Mouse (Mus musculus) frontal cortex, adult (tissue): ENCODE measurements around the gene Hmg20a.

Experiments used
- ATAC-seq: cut with Nextera tagmentation; 2 replicates; pipeline ENCODE4 v1.9.2; 2017; ENCODE audit warnings: mild to moderate bottlenecking, moderate library complexity, mixed read lengths; ENCODE audit not compliant: low TSS enrichment

Hmg20a gene

DNA sequence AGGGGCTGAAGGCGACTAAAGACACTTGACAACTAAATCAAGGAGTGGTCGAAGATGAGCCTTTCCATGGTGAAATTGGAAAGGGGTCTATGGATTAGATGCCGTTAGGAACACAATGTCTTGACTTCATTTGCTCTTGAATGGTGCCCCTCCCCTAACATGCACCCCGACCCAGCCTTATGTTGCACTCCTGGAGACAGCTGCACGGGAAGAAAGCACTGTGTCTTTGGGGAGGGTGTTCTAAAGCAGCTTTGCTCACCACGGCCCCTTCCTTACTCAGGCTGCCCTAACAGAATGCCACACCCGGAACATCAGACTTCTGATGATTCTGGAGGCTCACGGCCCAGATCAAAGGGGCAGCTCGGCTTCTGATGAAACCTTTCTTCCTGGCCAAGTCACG lies 103.9 kb downstream of the Hmg20a start:
- ATAC-seq, result no peak

GRCm38 (mm10) chr9:56527951-56528350 lies 109.5 kb downstream of the Hmg20a start:
- no peak for ATAC-seq

GRCm38 (mm10) chr9:56531991-56532390 lies 113.6 kb downstream of the Hmg20a start:
- no peak for ATAC-seq

DNA sequence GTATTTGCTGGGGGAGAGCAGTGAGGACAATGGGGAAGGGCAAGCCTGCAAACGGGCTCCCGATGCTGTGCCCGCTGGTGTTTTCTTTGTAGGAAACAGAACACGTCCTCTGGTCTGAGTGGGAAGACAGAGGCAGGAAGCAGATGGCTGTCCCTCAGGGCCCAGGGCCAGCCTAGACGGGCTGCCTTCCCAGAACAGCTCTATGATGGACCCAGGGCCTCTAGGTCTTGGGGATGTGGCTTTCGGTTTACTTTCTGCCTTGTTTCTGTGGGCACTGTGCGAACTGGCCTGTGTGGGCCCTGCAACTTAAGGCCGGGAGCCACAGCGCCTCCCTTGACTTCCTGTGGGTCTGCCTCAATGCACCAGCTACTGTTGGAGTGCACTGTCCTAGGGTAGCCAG lies 115.5 kb downstream of the Hmg20a start:
- no peak for ATAC-seq

DNA sequence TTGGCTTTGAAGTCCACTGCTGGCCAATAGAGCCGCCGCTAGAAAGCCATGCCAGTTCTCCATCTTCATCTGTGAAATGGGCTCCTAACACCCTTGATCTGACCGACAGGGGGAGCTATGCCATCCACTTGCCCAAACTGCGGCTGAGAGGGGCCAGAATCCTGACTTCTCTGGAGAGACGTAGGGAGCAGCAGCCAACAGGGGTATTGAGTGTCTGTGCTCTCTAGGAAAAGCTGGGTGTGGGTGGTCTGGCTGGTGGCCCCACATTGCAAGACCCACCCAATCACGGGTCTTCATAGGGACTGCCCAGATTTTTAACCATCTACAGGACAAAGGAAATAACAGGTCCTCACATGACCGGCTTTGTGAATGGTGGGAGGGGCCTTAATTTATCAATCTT lies 116.3 kb downstream of the Hmg20a start:
- ATAC-seq, result no peak

DNA sequence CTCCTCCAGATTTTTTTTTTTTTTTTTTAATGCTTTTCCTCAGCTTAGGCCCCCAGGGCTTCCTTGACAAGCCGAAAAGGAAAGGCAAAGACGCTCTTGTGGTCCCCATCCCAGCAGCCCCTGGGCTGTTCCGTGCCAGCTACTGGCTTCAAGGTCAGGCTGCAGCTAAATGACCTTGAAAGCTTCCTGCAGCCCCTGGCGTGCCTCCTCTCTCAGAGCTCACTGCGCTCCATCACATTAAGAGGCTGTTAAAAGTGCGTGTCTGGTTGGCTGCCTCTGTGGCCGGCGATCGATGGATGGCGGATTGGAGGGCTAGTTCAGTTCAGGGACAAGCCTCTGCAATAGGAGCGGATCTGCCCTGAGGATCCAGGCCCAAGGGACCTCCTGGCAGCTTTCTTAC lies 117.0 kb downstream of the Hmg20a start:
- no peak for ATAC-seq

DNA sequence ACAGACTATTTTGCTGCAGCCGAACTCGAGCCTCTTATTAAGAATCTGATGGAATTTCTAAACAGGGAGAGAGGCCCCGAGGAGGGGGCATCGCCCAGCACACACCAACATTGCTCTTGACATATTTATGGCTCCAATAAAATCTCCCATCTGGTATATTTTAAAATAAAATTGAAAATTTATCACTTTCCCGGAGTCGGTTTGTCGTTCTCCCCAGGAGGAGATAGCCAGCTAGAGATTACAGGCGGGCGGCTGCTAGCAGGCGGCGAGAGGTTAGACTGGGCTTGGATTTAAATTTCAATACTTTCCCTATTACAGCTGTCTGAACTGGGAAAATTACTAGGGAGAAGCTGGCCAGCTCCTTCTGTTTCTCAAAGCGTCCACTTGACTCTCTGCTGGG lies 121.6 kb downstream of the Hmg20a start:
- no peak for ATAC-seq

DNA sequence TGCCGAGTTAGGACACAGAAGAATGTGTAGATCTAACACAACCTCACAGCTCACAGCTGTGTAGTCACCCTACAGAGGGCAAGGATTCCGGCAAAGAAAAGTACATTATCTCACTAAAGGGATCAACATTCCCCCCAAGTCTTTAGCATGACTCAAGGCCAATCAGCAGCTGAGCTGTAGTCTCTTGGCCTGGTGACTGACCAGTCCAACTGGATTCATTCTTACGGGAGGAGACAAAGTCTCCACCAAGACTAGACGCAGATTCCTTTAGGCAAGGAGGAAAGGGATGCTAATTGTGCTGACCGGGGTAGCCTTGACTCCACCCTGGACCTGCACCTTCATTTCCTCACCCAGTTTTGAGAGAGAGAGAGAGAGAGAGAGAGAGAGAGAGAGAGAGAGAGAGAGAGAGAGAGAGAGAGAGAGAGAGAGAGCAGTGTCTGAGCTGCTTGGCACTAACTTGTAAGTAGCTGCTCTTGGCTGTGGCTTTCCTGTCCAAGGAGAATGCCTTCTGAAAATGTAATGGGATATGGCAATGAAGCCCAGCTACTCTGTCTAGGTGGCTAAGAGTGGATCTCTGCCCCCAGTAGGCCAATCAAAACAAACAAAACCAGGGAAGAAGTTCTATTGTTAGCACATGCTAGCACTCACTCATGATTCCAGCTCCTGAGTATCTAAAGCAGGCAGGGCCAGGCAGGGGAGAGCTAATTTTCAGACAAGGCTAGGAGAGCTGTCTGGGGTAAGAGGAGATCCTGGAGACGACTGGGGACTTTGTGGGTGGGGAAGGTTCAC lies 126.5 kb downstream of the Hmg20a start:
- ATAC-seq, result no peak
